Mouse (Mus musculus): ENCODE results near the gene Acap3. TPM values are rescaled to one million over a fixed set of nuclear protein-coding genes. Genes with fewer than 3 reads are reported as not detected.

Acap3 gene
- polyA plus RNA-seq, 1 experiment = 3.8 TPM

DNA sequence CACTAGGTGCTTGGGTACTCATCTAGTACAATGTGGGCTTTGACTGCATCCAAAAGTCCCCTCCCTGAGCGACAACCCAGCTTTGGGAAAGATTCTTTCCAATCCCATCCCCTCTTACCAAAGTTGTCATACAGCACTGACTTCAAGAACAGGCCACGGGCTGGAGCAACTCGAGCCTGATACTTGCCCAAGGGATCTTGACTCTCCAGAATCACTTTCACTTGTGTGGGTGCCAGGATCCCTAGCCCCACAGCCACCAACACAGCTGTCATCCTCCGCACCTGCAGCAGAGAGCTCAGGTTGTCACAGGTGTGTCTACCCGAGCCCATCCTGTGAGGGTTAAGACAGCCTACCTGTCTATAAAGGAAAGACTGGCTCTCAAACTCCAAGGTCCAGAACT is 2.3 kb upstream of the Acap3 start:
- TF ChIP-seq POLR2A (IDR thresholded peaks at IDR 0.05; ENCODE audit: insufficient read depth, low read length) (no peak), CTCF (IDR thresholded peaks at IDR 0.05; ENCODE audit: low read depth, low read length) (no peak), EP300 (IDR thresholded peaks at IDR 0.05; ENCODE audit: insufficient read depth, low read depth, low read length) (no peak)
- H3K36me3 ChIP-seq (ENCODE audit: control insufficient read depth, insufficient read depth, low read length, poor library complexity, severe bottlenecking) = peaks cover 35% of the 10 kb centered on the region
- no peaks in the 10 kb centered on the region for H3K27me3 ChIP-seq (ENCODE audit: control insufficient read depth, insufficient read depth, low read length, poor library complexity, severe bottlenecking)
- H3K4me1 ChIP-seq (ENCODE audit: control insufficient read depth, insufficient read depth, low read length) = no peaks in the 10 kb centered on the region
- H3K4me3 ChIP-seq (ENCODE audit: low read depth, low read length) = no peak overlapping the region
- H3K9ac ChIP-seq (ENCODE audit: low read depth, poor library complexity, severe bottlenecking) = no peak overlapping the region
- no peaks in the 10 kb centered on the region for H3K9me3 ChIP-seq (replicated peaks; ENCODE audit: control insufficient read depth, insufficient read depth, low read length, poor library complexity, severe bottlenecking)
- no peak overlapping the region for H3K27ac ChIP-seq (ENCODE audit: insufficient read depth, low read length)

DNA sequence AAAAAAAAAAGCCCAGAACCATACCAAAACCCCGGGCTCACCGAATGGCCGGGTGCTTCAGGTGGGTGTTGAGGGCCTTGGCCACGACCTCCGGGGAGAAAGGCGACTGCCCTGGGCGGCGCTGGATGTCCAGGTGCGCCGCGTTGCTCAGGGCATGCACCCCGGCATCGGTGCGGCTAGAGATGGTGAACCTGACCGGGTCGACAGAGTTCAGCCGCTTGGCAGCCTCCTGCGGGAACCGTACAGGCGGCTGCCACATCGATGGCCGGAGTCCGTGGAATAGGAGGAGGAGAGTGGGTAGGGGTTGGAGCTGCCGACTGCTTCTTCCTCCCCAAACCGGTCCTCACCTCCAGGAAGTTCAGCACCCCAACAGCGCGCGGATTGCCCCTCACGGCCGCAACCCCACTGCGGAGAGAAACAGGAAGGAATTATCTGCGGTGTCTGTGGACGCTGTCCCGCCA is 581 bp upstream of the Acap3 start:
- TF ChIP-seq EP300 (IDR thresholded peaks at IDR 0.05; ENCODE audit: insufficient read depth, low read depth, low read length) (no peak), POLR2A (IDR thresholded peaks at IDR 0.05; ENCODE audit: insufficient read depth, low read length) (no peak), CTCF (IDR thresholded peaks at IDR 0.05; ENCODE audit: low read depth, low read length) (no peak)
- H3K9me3 ChIP-seq (replicated peaks; ENCODE audit: control insufficient read depth, insufficient read depth, low read length, poor library complexity, severe bottlenecking) = no peaks in the 10 kb centered on the region
- H3K36me3 ChIP-seq (ENCODE audit: control insufficient read depth, insufficient read depth, low read length, poor library complexity, severe bottlenecking) = peaks cover 28% of the 10 kb centered on the region
- no peak overlapping the region for H3K27ac ChIP-seq (ENCODE audit: insufficient read depth, low read length)
- no peaks in the 10 kb centered on the region for H3K27me3 ChIP-seq (ENCODE audit: control insufficient read depth, insufficient read depth, low read length, poor library complexity, severe bottlenecking)
- peak overlapping the region; percentile 68 for H3K4me3 ChIP-seq (ENCODE audit: low read depth, low read length)
- H3K9ac ChIP-seq (ENCODE audit: low read depth, poor library complexity, severe bottlenecking) = peak overlapping the region; percentile 78
- H3K4me1 ChIP-seq (ENCODE audit: control insufficient read depth, insufficient read depth, low read length) = no peaks in the 10 kb centered on the region

DNA sequence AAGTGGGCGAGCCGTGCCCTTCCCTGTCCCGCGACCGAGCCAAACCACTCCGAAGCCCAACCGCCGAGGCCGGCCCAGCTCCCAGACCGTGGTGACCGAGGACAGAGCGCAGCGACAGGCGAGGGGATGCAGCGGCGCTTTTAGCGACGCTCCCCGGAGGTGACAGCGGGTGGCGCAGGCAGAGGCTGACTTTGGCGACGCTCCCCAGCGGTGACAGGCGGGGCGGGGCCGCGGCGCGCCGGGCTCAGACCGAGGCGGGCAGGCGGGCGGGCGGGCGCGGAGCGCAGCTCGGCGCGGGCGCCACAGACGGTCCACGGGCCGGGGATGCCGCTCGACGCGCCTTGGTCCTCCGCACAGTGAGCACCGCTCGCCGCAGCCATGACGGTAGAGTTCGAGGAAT is 395 bp downstream of the Acap3 start:
- TF ChIP-seq POLR2A (IDR thresholded peaks at IDR 0.05; ENCODE audit: insufficient read depth, low read length) = no peak
- no peak for TF ChIP-seq EP300 (IDR thresholded peaks at IDR 0.05; ENCODE audit: insufficient read depth, low read depth, low read length)
- no peak for TF ChIP-seq CTCF (IDR thresholded peaks at IDR 0.05; ENCODE audit: low read depth, low read length)
- no peaks in the 10 kb centered on the region for H3K27me3 ChIP-seq (ENCODE audit: control insufficient read depth, insufficient read depth, low read length, poor library complexity, severe bottlenecking)
- no peaks in the 10 kb centered on the region for H3K4me1 ChIP-seq (ENCODE audit: control insufficient read depth, insufficient read depth, low read length)

DNA sequence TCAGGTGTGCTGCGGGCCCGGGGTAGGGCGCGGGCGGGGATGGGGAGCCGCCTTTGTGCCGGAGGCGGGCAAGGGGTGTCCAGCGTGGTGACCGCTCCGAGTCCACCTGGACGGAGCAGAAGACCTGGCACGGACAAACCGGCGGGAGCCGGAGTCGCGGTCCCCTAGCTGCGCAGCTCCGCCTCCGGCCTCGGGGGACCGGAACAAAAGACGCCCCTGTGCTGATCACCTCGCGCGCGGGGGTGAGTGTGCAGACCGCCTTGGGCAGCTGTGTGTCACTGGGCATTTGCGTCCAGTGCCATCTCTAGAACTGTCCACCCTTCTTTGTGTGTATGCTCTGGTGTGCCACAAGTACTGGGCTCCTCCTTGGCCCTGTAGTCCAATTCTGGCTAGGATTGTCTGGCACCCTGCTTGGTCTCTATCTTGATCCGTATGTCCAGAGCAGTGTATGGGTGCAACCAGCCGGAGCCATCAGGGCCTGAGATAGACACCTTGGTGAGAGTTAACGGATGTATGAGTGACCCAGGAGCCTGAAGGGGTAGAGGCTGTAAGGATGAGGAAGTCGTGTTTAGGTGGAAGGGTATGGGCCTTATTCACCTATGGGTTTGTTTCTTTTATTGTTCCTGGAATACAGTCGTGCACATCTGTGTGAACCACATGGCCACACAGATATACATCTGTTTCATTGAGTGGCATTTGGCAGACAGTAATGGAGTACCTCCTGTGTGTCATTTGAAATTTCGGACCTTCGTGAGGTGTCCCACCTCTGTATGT is 1.0 kb downstream of the Acap3 start:
- TF ChIP-seq EP300 (IDR thresholded peaks at IDR 0.05; ENCODE audit: insufficient read depth, low read depth, low read length) (no peak), CTCF (IDR thresholded peaks at IDR 0.05; ENCODE audit: low read depth, low read length) (no peak), POLR2A (IDR thresholded peaks at IDR 0.05; ENCODE audit: insufficient read depth, low read length) (no peak)
- Histone ChIP-seq H3K9me3 (replicated peaks; ENCODE audit: control insufficient read depth, insufficient read depth, low read length, poor library complexity, severe bottlenecking) (no peaks in the 10 kb centered on the region), H3K4me3 (ENCODE audit: low read depth, low read length) (peak overlapping the region; percentile 77), H3K4me1 (ENCODE audit: control insufficient read depth, insufficient read depth, low read length) (no peaks in the 10 kb centered on the region), H3K9ac (ENCODE audit: low read depth, poor library complexity, severe bottlenecking) (peak overlapping the region; percentile 78), H3K36me3 (ENCODE audit: control insufficient read depth, insufficient read depth, low read length, poor library complexity, severe bottlenecking) (peaks cover 14% of the 10 kb centered on the region), H3K27me3 (ENCODE audit: control insufficient read depth, insufficient read depth, low read length, poor library complexity, severe bottlenecking) (no peaks in the 10 kb centered on the region), H3K27ac (ENCODE audit: insufficient read depth, low read length) (no peak overlapping the region)

More for the DNA sequence above, 395 bp downstream of the Acap3 start:
- no peaks in the 10 kb centered on the region for H3K9me3 ChIP-seq (replicated peaks; ENCODE audit: control insufficient read depth, insufficient read depth, low read length, poor library complexity, severe bottlenecking)
- H3K27ac ChIP-seq (ENCODE audit: insufficient read depth, low read length) = no peak overlapping the region
- H3K9ac ChIP-seq (ENCODE audit: low read depth, poor library complexity, severe bottlenecking) = peak overlapping the region; percentile 78
- H3K36me3 ChIP-seq (ENCODE audit: control insufficient read depth, insufficient read depth, low read length, poor library complexity, severe bottlenecking) = peaks cover 21% of the 10 kb centered on the region
- peak overlapping the region; percentile 77 for H3K4me3 ChIP-seq (ENCODE audit: low read depth, low read length)

DNA sequence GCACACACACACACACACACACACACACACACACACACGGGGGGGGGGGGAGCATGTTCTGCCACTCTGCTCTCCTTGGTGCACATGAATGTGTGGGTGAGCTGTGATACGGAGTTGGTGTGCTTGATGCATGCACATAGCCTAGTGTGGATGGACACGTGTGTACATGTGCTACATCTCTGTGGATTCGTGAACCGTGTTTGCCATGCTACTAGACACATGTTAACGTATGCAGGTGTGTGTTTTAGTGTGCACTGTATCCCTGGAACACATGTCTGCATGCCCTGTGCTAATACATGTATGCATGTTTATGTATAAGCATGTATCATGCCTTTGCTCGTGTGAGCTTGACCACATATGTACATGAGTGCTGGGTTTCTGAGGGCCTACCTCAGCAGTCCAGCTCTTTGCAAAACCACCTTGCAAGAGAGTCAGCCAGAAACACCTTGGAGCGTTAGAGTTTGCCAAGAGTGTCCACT is 1.6 kb downstream of the Acap3 start:
- Histone ChIP-seq H3K27me3 (ENCODE audit: control insufficient read depth, insufficient read depth, low read length, poor library complexity, severe bottlenecking) (no peaks in the 10 kb centered on the region), H3K36me3 (ENCODE audit: control insufficient read depth, insufficient read depth, low read length, poor library complexity, severe bottlenecking) (peaks cover 8% of the 10 kb centered on the region), H3K9me3 (replicated peaks; ENCODE audit: control insufficient read depth, insufficient read depth, low read length, poor library complexity, severe bottlenecking) (no peaks in the 10 kb centered on the region), H3K4me1 (ENCODE audit: control insufficient read depth, insufficient read depth, low read length) (no peaks in the 10 kb centered on the region), H3K27ac (ENCODE audit: insufficient read depth, low read length) (no peak overlapping the region), H3K4me3 (ENCODE audit: low read depth, low read length) (no peak overlapping the region), H3K9ac (ENCODE audit: low read depth, poor library complexity, severe bottlenecking) (no peak overlapping the region)
- no peak for TF ChIP-seq POLR2A (IDR thresholded peaks at IDR 0.05; ENCODE audit: insufficient read depth, low read length)
- no peak for TF ChIP-seq CTCF (IDR thresholded peaks at IDR 0.05; ENCODE audit: low read depth, low read length)
- TF ChIP-seq EP300 (IDR thresholded peaks at IDR 0.05; ENCODE audit: insufficient read depth, low read depth, low read length) = no peak

DNA sequence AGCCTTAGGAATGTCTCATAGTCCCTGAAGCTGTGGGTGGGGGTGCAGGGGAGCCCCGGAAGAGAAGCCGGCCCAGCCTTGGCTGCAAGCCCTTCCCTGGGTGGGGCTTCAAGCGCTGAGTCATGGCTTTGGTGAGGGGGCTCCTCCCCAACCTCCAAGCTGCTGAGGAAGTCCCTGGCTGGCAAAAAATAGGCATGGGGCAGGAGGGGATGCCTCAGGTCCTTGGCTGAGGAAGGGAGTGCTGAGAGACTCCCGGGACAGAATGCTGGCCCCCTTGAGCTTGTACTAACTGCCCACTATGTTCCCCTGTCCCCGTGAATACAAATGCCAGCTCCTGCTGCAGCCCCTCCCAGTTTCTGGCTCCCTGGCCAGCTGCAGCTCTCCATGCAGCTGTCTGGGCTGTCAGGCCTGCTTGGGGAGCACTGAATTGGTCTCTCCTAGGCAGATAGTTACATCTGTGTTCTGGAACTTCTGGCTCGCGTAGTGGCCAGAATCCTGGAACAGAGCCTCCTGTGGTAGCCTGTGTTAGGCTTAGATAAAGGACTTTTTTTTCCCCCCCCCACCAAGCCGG is 2.8 kb downstream of the Acap3 start:
- Histone ChIP-seq H3K36me3 (ENCODE audit: control insufficient read depth, insufficient read depth, low read length, poor library complexity, severe bottlenecking) (no peaks in the 10 kb centered on the region), H3K27ac (ENCODE audit: insufficient read depth, low read length) (no peak overlapping the region), H3K4me3 (ENCODE audit: low read depth, low read length) (no peak overlapping the region), H3K9me3 (replicated peaks; ENCODE audit: control insufficient read depth, insufficient read depth, low read length, poor library complexity, severe bottlenecking) (no peaks in the 10 kb centered on the region), H3K9ac (ENCODE audit: low read depth, poor library complexity, severe bottlenecking) (no peak overlapping the region), H3K4me1 (ENCODE audit: control insufficient read depth, insufficient read depth, low read length) (no peaks in the 10 kb centered on the region), H3K27me3 (ENCODE audit: control insufficient read depth, insufficient read depth, low read length, poor library complexity, severe bottlenecking) (no peaks in the 10 kb centered on the region)
- TF ChIP-seq EP300 (IDR thresholded peaks at IDR 0.05; ENCODE audit: insufficient read depth, low read depth, low read length) = no peak
- no peak for TF ChIP-seq CTCF (IDR thresholded peaks at IDR 0.05; ENCODE audit: low read depth, low read length)
- no peak for TF ChIP-seq POLR2A (IDR thresholded peaks at IDR 0.05; ENCODE audit: insufficient read depth, low read length)
